Mouse (Mus musculus) urinary bladder, adult 2 months (tissue): ENCODE measurements around the gene Dnmt1. TPM values are rescaled to one million over a fixed set of nuclear protein-coding genes. Genes with fewer than 3 reads are reported as not detected.

ENCODE experiments used
- polyA plus RNA-seq: library from polyadenylated mRNA; depleted of rRNA; stranded (reverse); fragments of >200 nt; gene quantifications from 2 replicates; pipeline ENCODE4 v1.2.3, GENCODE M21; 2012; rRNA removed

Gene Dnmt1
- polyA plus RNA-seq, 1 experiment = 19.1 TPM

Other genes with a start within 250 kb of the Dnmt1 start
- gene Olfm2, start 213.5 kb downstream of the Dnmt1 start, polyA plus RNA-seq = 4.7 and 6.2 TPM in 2 replicates
- 13.5 and 14.3 TPM in 2 replicates for gene Col5a3, start 144.8 kb downstream of the Dnmt1 start, polyA plus RNA-seq
- gene Rdh8, start 141.4 kb downstream of the Dnmt1 start, polyA plus RNA-seq = not detected in 2 replicates
- 59.3 and 71.9 TPM in 2 replicates for gene A230050P20Rik, start 91.2 kb downstream of the Dnmt1 start, polyA plus RNA-seq
- gene Angptl6, start 80.2 kb downstream of the Dnmt1 start, polyA plus RNA-seq = 6.8 and 7.0 TPM in 2 replicates
- gene Ppan, start 71.7 kb downstream of the Dnmt1 start, polyA plus RNA-seq = 38.7 and 59.6 TPM in 2 replicates
- 136 and 141 TPM in 2 replicates for gene Eif3g, start 61.3 kb downstream of the Dnmt1 start, polyA plus RNA-seq
- 11.6 and 11.7 TPM in 2 replicates for gene S1pr2, start 16.9 kb upstream of the Dnmt1 start, polyA plus RNA-seq
- 78.8 and 88.8 TPM in 2 replicates for gene Mrpl4, start 42.9 kb upstream of the Dnmt1 start, polyA plus RNA-seq
- gene Icam1, start 56.1 kb upstream of the Dnmt1 start, polyA plus RNA-seq = 27.4 and 28.7 TPM in 2 replicates
- gene Icam4, start 69.5 kb upstream of the Dnmt1 start, polyA plus RNA-seq = 1.1 and 1.5 TPM in 2 replicates
- gene Icam5, start 72.2 kb upstream of the Dnmt1 start, polyA plus RNA-seq = 1.2 TPM in 2 replicates
- gene Zglp1, start 107.2 kb upstream of the Dnmt1 start, polyA plus RNA-seq = 0.43 TPM in 1 of 2 replicates, not detected in the other
- gene Gm49373, start 113.2 kb upstream of the Dnmt1 start, polyA plus RNA-seq = 0.80 and 0.94 TPM in 2 replicates
- 51.2 and 63.1 TPM in 2 replicates for gene Fdx1l, start 113.7 kb upstream of the Dnmt1 start, polyA plus RNA-seq
- 1.3 and 1.8 TPM in 2 replicates for gene Gm38431, start 132.1 kb upstream of the Dnmt1 start, polyA plus RNA-seq
- gene Raver1, start 132.1 kb upstream of the Dnmt1 start, polyA plus RNA-seq = 24.2 and 33.2 TPM in 2 replicates
- 23.9 and 28.5 TPM in 2 replicates for gene Tyk2, start 171.4 kb upstream of the Dnmt1 start, polyA plus RNA-seq
- gene Cdc37, start 190.1 kb upstream of the Dnmt1 start, polyA plus RNA-seq = 198 and 211 TPM in 2 replicates
- gene Pde4a, start 205.8 kb upstream of the Dnmt1 start, polyA plus RNA-seq = 8.3 and 11.6 TPM in 2 replicates